Mouse (Mus musculus) inflammation-experienced regulatory T-cells (primary cell): Measurements from ENCODE around the gene Olfr488. TPM values are rescaled to one million over a fixed set of nuclear protein-coding genes. Genes with fewer than 3 reads are reported as not detected.

Experiments used
- polyA plus RNA-seq, 2 experiments: library from polyadenylated mRNA; unstranded; fragments of 100-300 nt; shearing (Covaris generic); gene quantifications; one replicate each; pipeline ENCODE4 v1.2.1; 2017

Gene Olfr488
- polyA plus RNA-seq: under 1 TPM; 0.31 to 0.83 TPM

GRCm38 (mm10) chr7:108258247-108258646 is at the start of gene Olfr488:
TSS of gene Olfr488 (minus strand) at chr7:108258347.

GRCm38 (mm10) chr7:108288834-108289233 is 30.7 kb upstream of the Olfr488 start, which contains the start of gene Olfr490:
TSS of gene Olfr490 (minus strand) at chr7:108288934.

GRCm38 (mm10) chr7:108214536-108214935 is 43.6 kb downstream of the Olfr488 start, which contains the start of gene Olfr487:
TSS of gene Olfr487 (minus strand) at chr7:108214636.

Other genes with a start within 250 kb of the Olfr488 start
- gene Olfr478, start 224.4 kb downstream of the Olfr488 start, polyA plus RNA-seq: not detected
- not detected for gene Olfr479, start 207.7 kb downstream of the Olfr488 start, polyA plus RNA-seq
- gene Olfr480, start 191.0 kb downstream of the Olfr488 start, polyA plus RNA-seq: not detected
- under 1 TPM; 0.13 to 0.95 TPM for gene Olfr481, start 178.5 kb downstream of the Olfr488 start, polyA plus RNA-seq
- 1 to 10 TPM in 1 of 2 experiments, under 1 TPM in 1; 0.14 to 1.3 TPM for gene Olfr482, start 160.8 kb downstream of the Olfr488 start, polyA plus RNA-seq
- gene Olfr483, start 157.5 kb downstream of the Olfr488 start, polyA plus RNA-seq: under 1 TPM in 1 of 2 experiments, not detected in 1; 0.30 TPM
- gene Olfr484, start 130.9 kb downstream of the Olfr488 start, polyA plus RNA-seq: not detected
- under 1 TPM in 1 of 2 experiments, not detected in 1; 0.17 TPM for gene Olfr485, start 98.5 kb downstream of the Olfr488 start, polyA plus RNA-seq
- not detected for gene Olfr486, start 85.6 kb downstream of the Olfr488 start, polyA plus RNA-seq
- not detected for gene Olfr487, start 43.7 kb downstream of the Olfr488 start, polyA plus RNA-seq
- under 1 TPM in 1 of 2 experiments, not detected in 1; 0.17 TPM for gene Olfr490, start 30.6 kb upstream of the Olfr488 start, polyA plus RNA-seq
- gene Olfr491, start 55.1 kb upstream of the Olfr488 start, polyA plus RNA-seq: 1 to 10 TPM in 1 of 2 experiments, not detected in 1; 1.1 TPM
- gene Olfr492, start 65.3 kb upstream of the Olfr488 start, polyA plus RNA-seq: not detected
- gene Olfr493, start 88.6 kb upstream of the Olfr488 start, polyA plus RNA-seq: not detected
- not detected for gene Olfr494, start 107.0 kb upstream of the Olfr488 start, polyA plus RNA-seq
- not detected for gene Olfr495, start 134.8 kb upstream of the Olfr488 start, polyA plus RNA-seq
- not detected for gene Olfr497, start 162.1 kb upstream of the Olfr488 start, polyA plus RNA-seq
- not detected for gene Olfr498, start 207.0 kb upstream of the Olfr488 start, polyA plus RNA-seq